Mouse (Mus musculus) activated CD4-positive, CD25-positive, alpha-beta regulatory T cell, adult 4 months (primary cell): Measurements from ENCODE around the gene Ssbp3. TPM values are rescaled to one million over a fixed set of nuclear protein-coding genes. Genes with fewer than 3 reads are reported as not detected.

Experiments used
- polyA plus RNA-seq, 2 experiments: library from polyadenylated mRNA; unstranded; fragments of 100-300 nt; shearing (Covaris generic); gene quantifications; one replicate each; pipeline ENCODE4 v1.2.1; 2017

The Ssbp3 gene
- polyA plus RNA-seq, 2 experiments from 2014 or later, result 42.9 to 48.0 TPM

Other genes with a start within 250 kb of the Ssbp3 start
- 10 to 100 TPM; 49.3 to 49.9 TPM for gene Ttc4, start 231.8 kb upstream of the Ssbp3 start, polyA plus RNA-seq
- gene Mroh7, start 179.8 kb upstream of the Ssbp3 start, polyA plus RNA-seq, result not detected
- not detected for gene Fam151a, start 176.8 kb upstream of the Ssbp3 start, polyA plus RNA-seq
- 1 to 10 TPM; 6.1 to 9.0 TPM for gene Acot11, start 105.7 kb upstream of the Ssbp3 start, polyA plus RNA-seq
- 10 to 100 TPM; 36.0 to 43.2 TPM for gene Mrpl37, start 156.2 kb downstream of the Ssbp3 start, polyA plus RNA-seq
- gene Cyb5rl, start 156.3 kb downstream of the Ssbp3 start, polyA plus RNA-seq, result 1 to 10 TPM; 6.1 to 8.5 TPM
- gene Cdcp2, start 186.2 kb downstream of the Ssbp3 start, polyA plus RNA-seq, result not detected